Mouse (Mus musculus) ES-Bruce4 (cell line): ENCODE measurements around the gene Rassf5. TPM values are rescaled to one million over a fixed set of nuclear protein-coding genes. Genes with fewer than 3 reads are reported as not detected.

Experiments used
- H3K27ac ChIP-seq: 2 replicates; pipeline ENCODE4 v1.5.1; 2012; ENCODE audit warnings: low read length, inconsistent platforms; ENCODE audit not compliant: insufficient read depth
- H3K27me3 ChIP-seq: 2 replicates; pipeline ENCODE4 v1.6.1; 2012; ENCODE audit warnings: mild to moderate bottlenecking, low read length, inconsistent platforms; ENCODE audit not compliant: control insufficient read depth, poor library complexity, insufficient read depth, severe bottlenecking
- H3K36me3 ChIP-seq: 2 replicates; pipeline ENCODE4 v1.6.1; 2012; ENCODE audit warnings: inconsistent platforms, mild to moderate bottlenecking, low read length, moderate library complexity; ENCODE audit not compliant: control insufficient read depth, poor library complexity, insufficient read depth, severe bottlenecking
- H3K4me1 ChIP-seq: one replicate; pipeline ENCODE4 v1.8.1; 2011; ENCODE audit warnings: low read length; ENCODE audit not compliant: control insufficient read depth, insufficient read depth
- H3K4me3 ChIP-seq: 2 replicates; pipeline ENCODE4 v1.5.1; 2011; ENCODE audit warnings: low read depth, mild to moderate bottlenecking, low read length
- H3K9ac ChIP-seq: 2 replicates; pipeline ENCODE4 v1.6.1; 2012; ENCODE audit warnings: low read depth, mild to moderate bottlenecking, inconsistent platforms; ENCODE audit not compliant: poor library complexity, severe bottlenecking
- H3K9me3 ChIP-seq: replicated peaks from 2 replicates; pipeline ENCODE4 v1.6.1; 2012; ENCODE audit warnings: mild to moderate bottlenecking, low read length, inconsistent platforms; ENCODE audit not compliant: control insufficient read depth, poor library complexity, insufficient read depth, severe bottlenecking
- CTCF ChIP-seq: IDR thresholded peaks from one replicate; pipeline ENCODE4 v1.8.1; 2011; ENCODE audit warnings: low read depth, low read length
- EP300 ChIP-seq: IDR thresholded peaks from 2 replicates; pipeline ENCODE4 v1.6.1; 2011; ENCODE audit warnings: low read depth, low read length; ENCODE audit not compliant: insufficient read depth
- POLR2A ChIP-seq: IDR thresholded peaks from one replicate; pipeline ENCODE4 v1.8.1; 2011; ENCODE audit warnings: low read length; ENCODE audit not compliant: insufficient read depth
- polyA plus RNA-seq: library from polyadenylated mRNA; stranded (reverse); fragments of >200 nt; gene quantifications from 2 replicates; pipeline ENCODE4 v1.2.4, GENCODE M21; 2011; ENCODE audit warnings: low read depth; ENCODE audit not compliant: missing spikeins, insufficient read depth, insufficient read length

The Rassf5 gene
- polyA plus RNA-seq, 1 experiment: 0.45 TPM

GRCm38 (mm10) chr1:131209971-131210426 lies 35.1 kb downstream of the Rassf5 start:
- TF ChIP-seq EP300: no peak
- TF ChIP-seq POLR2A: no peak
- TF ChIP-seq CTCF: no peak
- Histone ChIP-seq H3K9me3 (no peaks in the 10 kb centered on the region), H3K4me1 (no peaks in the 10 kb centered on the region), H3K27ac (no peak overlapping the region), H3K9ac (no peak overlapping the region), H3K27me3 (no peaks in the 10 kb centered on the region), H3K4me3 (no peak overlapping the region), H3K36me3 (no peaks in the 10 kb centered on the region)

GRCm38 (mm10) chr1:131208800-131209199 lies 36.3 kb downstream of the Rassf5 start:
- H3K9ac ChIP-seq: no peak overlapping the region
- TF ChIP-seq EP300 (no peak), POLR2A (no peak), CTCF (no peak)
- no peaks in the 10 kb centered on the region for H3K9me3 ChIP-seq
- no peaks in the 10 kb centered on the region for H3K4me1 ChIP-seq
- no peaks in the 10 kb centered on the region for H3K27me3 ChIP-seq
- no peak overlapping the region for H3K4me3 ChIP-seq
- H3K36me3 ChIP-seq: no peaks in the 10 kb centered on the region
- H3K27ac ChIP-seq: no peak overlapping the region

GRCm38 (mm10) chr1:131208081-131208480 lies 37.0 kb downstream of the Rassf5 start:
- no peaks in the 10 kb centered on the region for H3K27me3 ChIP-seq
- no peak for TF ChIP-seq CTCF
- no peak for TF ChIP-seq EP300
- no peak for TF ChIP-seq POLR2A
- no peak overlapping the region for H3K27ac ChIP-seq
- H3K4me1 ChIP-seq: no peaks in the 10 kb centered on the region
- H3K4me3 ChIP-seq: no peak overlapping the region
- H3K9me3 ChIP-seq: no peaks in the 10 kb centered on the region
- no peak overlapping the region for H3K9ac ChIP-seq
- no peaks in the 10 kb centered on the region for H3K36me3 ChIP-seq

GRCm38 (mm10) chr1:131207531-131207930 lies 37.5 kb downstream of the Rassf5 start:
- Histone ChIP-seq H3K4me1 (no peaks in the 10 kb centered on the region), H3K4me3 (no peak overlapping the region), H3K9me3 (no peaks in the 10 kb centered on the region), H3K27ac (no peak overlapping the region), H3K9ac (no peak overlapping the region), H3K36me3 (no peaks in the 10 kb centered on the region), H3K27me3 (no peaks in the 10 kb centered on the region)
- TF ChIP-seq EP300 (no peak), POLR2A (no peak), CTCF (peak; percentile 71)

- Histone ChIP-seq H3K9me3 (no peaks in the 10 kb centered on the region), H3K9ac (no peak overlapping the region), H3K27ac (no peak overlapping the region), H3K4me3 (no peak overlapping the region), H3K27me3 (no peaks in the 10 kb centered on the region), H3K36me3 (no peaks in the 10 kb centered on the region), H3K4me1 (no peaks in the 10 kb centered on the region)
- no peak for TF ChIP-seq POLR2A
- no peak for TF ChIP-seq CTCF
- no peak for TF ChIP-seq EP300
These were observed 38.7 kb downstream of the Rassf5 start for GRCm38 (mm10) chr1:131206342-131206741.

- no peaks in the 10 kb centered on the region for H3K27me3 ChIP-seq
- no peaks in the 10 kb centered on the region for H3K36me3 ChIP-seq
- H3K9ac ChIP-seq: no peak overlapping the region
- no peak overlapping the region for H3K27ac ChIP-seq
- TF ChIP-seq CTCF (no peak), EP300 (no peak), POLR2A (no peak)
- H3K4me3 ChIP-seq: no peak overlapping the region
- no peaks in the 10 kb centered on the region for H3K4me1 ChIP-seq
- H3K9me3 ChIP-seq: no peaks in the 10 kb centered on the region
These were observed 40.6 kb downstream of the Rassf5 start for GRCm38 (mm10) chr1:131204461-131204860.
